Mouse (Mus musculus) lung, embryonic 16.5 days (tissue): ENCODE measurements around the gene Mre11a. TPM values are rescaled to one million over a fixed set of nuclear protein-coding genes. Genes with fewer than 3 reads are reported as not detected.

Experiments used
- ATAC-seq: fragments of 200-750 bp; cut with Nextera tagmentation; 2 replicates; pipeline ENCODE4 v1.8.0; 2017; ENCODE audit warnings: low read depth, mild to moderate bottlenecking, moderate library complexity
- H3K27ac ChIP-seq: fragments of 300-500 bp; sonication (generic); 2 replicates; pipeline ENCODE4 v1.5.1; 2014; ENCODE audit warnings: mild to moderate bottlenecking, control low read depth, low read length
- H3K27me3 ChIP-seq: fragments of 300-500 bp; sonication (generic); 2 replicates; pipeline ENCODE4 v1.6.1; 2014; ENCODE audit warnings: low read depth, low read length, mixed read lengths; ENCODE audit not compliant: control insufficient read depth, insufficient read depth
- H3K36me3 ChIP-seq: fragments of 300-500 bp; sonication (generic); 2 replicates; pipeline ENCODE4 v1.6.1; 2014; ENCODE audit warnings: low read length; ENCODE audit not compliant: control insufficient read depth, insufficient read depth
- H3K4me1 ChIP-seq: fragments of 300-500 bp; sonication (generic); replicated peaks from 2 replicates; pipeline ENCODE4 v1.6.1; 2014; ENCODE audit warnings: low read length, mixed read lengths; ENCODE audit not compliant: control insufficient read depth, insufficient read depth
- H3K4me2 ChIP-seq: fragments of 300-500 bp; sonication (generic); 2 replicates; pipeline ENCODE4 v1.6.1; 2014; ENCODE audit warnings: low read depth, low read length, control low read depth
- H3K4me3 ChIP-seq: fragments of 300-500 bp; sonication (generic); 2 replicates; pipeline ENCODE4 v1.5.1; 2014; ENCODE audit warnings: mild to moderate bottlenecking, low read length, control low read depth
- H3K9ac ChIP-seq: fragments of 300-500 bp; sonication (generic); 2 replicates; pipeline ENCODE4 v1.6.1; 2014; ENCODE audit warnings: low read length, control low read depth
- H3K9me3 ChIP-seq: fragments of 300-500 bp; sonication (generic); 2 replicates; pipeline ENCODE4 v1.6.1; 2016; ENCODE audit warnings: low read length; ENCODE audit not compliant: control insufficient read depth
- WGBS: fragments of 180-500 bp; shearing (Covaris S2); extraction: QIAGEN DNeasy Blood & Tissue Kit; methylation state at CpG from one replicate; pipeline ENCODE4 v1.1.7; 2014; 5-methylcytosine and 5-hydroxymethylcytosine counted together
- polyA plus RNA-seq: library from polyadenylated mRNA; unstranded; fragments of >200 nt; fragmentation: Nextera tagmentation; extraction: Ambion mirVana; gene quantifications from 2 replicates; pipeline ENCODE4 v1.2.1, GENCODE M21; 2015

Mre11a gene
- polyA plus RNA-seq, 1 experiment from 2014 or later = 26.6 TPM

DNA sequence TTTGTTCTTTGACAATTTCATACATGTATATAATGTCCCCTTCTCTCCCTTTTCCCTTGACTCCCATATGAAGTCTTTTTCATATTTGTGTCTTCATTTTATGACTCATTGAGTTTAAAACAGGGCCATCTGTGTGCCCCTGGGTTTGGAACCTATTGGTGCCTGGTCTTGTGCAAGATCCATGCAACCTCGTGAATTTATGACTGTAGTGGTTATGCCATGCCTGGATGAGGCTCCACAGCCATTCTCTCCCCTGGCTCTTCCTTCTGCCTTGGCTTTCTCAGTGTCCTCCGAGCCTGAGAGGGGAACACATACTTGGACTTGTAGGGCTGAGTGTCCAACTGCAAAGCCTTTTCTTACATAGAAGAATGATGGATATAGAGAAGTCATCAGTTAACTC lies 21.3 kb downstream of the Mre11a start:
- Histone ChIP-seq H3K27me3 (no peaks in the 10 kb centered on the region), H3K4me2 (no peak overlapping the region), H3K9ac (no peak overlapping the region), H3K4me3 (no peak overlapping the region), H3K36me3 (peaks cover 34% of the 10 kb centered on the region), H3K27ac (no peak overlapping the region), H3K9me3 (no peaks in the 10 kb centered on the region), H3K4me1 (no peaks in the 10 kb centered on the region)
- ATAC-seq = no peak
- WGBS = 85% methylated on average over 2 of the region's 2 CpGs

DNA sequence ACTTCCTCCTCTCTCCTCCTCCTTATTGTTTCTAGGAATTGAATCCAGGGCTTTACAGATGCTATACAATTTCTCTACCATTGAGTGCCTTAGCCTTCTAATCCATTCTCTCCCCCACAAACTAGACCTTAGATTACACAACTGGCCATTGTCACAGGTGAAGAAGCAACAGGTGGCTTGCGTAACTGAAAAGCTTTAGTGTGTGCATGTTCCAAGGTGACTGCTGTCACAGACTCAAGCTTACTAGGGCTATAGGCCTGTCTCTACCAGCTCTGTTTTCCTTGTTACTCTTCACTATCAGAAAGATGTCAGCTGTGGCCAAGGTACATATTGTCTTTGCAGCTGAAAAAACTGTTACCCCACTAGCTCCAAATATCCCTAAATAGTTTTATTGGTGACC lies 22.3 kb downstream of the Mre11a start:
- H3K27ac ChIP-seq = no peak overlapping the region
- H3K4me1 ChIP-seq = no peaks in the 10 kb centered on the region
- no peak overlapping the region for H3K9ac ChIP-seq
- peaks cover 37% of the 10 kb centered on the region for H3K36me3 ChIP-seq
- no peaks in the 10 kb centered on the region for H3K27me3 ChIP-seq
- ATAC-seq = no peak
- H3K4me3 ChIP-seq = no peak overlapping the region
- no peaks in the 10 kb centered on the region for H3K9me3 ChIP-seq
- H3K4me2 ChIP-seq = no peak overlapping the region
- WGBS = 100% methylated on average over 1 of the region's 1 CpGs

DNA sequence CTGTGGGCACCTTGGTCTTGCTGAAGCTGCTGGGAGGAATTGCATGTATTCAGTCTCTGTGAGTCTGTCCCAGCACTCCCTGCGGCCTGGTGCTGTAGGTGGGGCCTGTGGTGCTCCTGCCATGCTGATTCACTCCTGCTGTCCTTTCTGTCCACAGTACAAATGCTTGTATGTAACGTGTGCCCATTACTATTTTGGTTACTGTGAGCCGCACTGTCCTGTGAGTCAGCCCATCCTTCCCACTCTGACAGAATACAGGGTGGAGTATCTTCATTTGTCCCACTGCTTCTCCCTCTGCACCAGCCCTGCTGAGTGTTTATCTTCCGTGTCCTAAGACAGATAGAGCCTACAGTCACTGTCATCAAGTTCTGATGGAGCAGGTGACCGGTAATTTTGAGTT lies 25.7 kb downstream of the Mre11a start:
- Histone ChIP-seq H3K27ac (no peak overlapping the region), H3K27me3 (no peaks in the 10 kb centered on the region), H3K9me3 (no peaks in the 10 kb centered on the region), H3K36me3 (peaks cover 31% of the 10 kb centered on the region), H3K4me1 (no peaks in the 10 kb centered on the region), H3K4me3 (no peak overlapping the region), H3K9ac (no peak overlapping the region), H3K4me2 (no peak overlapping the region)
- 90% methylated on average over 5 of the region's 5 CpGs for WGBS
- ATAC-seq = no peak

DNA sequence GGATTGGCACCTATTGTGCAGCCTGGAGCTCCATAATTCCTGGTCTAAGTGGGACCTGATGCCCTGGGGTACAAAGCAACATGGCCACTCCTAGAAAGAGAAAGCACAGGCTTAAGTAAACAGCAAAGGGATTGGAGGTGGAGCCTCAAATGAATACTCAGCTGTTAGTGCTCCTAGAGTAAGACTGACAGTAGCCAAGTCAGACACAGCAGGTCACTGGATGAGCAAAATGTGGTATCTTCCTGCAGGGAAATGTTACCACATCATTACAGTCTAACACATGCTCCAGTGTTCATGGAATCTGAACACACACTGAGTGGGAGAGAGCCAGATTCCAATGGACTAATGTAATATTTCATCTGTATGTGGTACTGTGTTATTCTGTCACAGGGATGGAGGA lies 36.9 kb downstream of the Mre11a start:
- Histone ChIP-seq H3K9me3 (no peaks in the 10 kb centered on the region), H3K4me2 (no peak overlapping the region), H3K4me3 (no peak overlapping the region), H3K36me3 (peaks cover 41% of the 10 kb centered on the region), H3K27ac (no peak overlapping the region), H3K27me3 (no peaks in the 10 kb centered on the region), H3K9ac (no peak overlapping the region), H3K4me1 (no peaks in the 10 kb centered on the region)
- no peak for ATAC-seq

DNA sequence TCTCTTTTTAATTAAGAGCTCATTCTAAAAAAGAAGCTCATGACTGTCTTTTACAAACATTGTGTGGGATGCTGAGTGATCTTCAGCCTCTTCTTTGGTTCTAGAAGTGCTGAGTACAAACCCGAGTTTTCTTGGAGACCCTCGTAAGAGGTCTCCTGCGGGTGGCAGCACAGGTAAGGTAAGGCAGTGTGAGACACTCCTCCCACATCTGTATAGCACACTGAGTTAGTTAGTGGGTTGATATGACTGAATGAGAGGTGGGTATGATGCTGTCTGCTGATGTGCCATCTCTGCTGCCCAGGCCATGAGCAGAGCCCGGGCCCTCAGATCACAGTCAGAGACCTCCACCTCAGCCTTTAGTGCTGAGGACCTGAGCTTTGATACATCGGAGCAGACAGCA lies 40.4 kb downstream of the Mre11a start:
- no peak overlapping the region for H3K9ac ChIP-seq
- no peak for ATAC-seq
- peaks cover 18% of the 10 kb centered on the region; the same call in 1 of the 2 replicates for H3K36me3 ChIP-seq
- no peaks in the 10 kb centered on the region for H3K27me3 ChIP-seq
- 87% methylated on average over 5 of the region's 5 CpGs for WGBS
- no peaks in the 10 kb centered on the region for H3K4me1 ChIP-seq
- no peaks in the 10 kb centered on the region for H3K9me3 ChIP-seq
- no peak overlapping the region for H3K4me3 ChIP-seq
- no peak overlapping the region for H3K4me2 ChIP-seq
- no peak overlapping the region for H3K27ac ChIP-seq

DNA sequence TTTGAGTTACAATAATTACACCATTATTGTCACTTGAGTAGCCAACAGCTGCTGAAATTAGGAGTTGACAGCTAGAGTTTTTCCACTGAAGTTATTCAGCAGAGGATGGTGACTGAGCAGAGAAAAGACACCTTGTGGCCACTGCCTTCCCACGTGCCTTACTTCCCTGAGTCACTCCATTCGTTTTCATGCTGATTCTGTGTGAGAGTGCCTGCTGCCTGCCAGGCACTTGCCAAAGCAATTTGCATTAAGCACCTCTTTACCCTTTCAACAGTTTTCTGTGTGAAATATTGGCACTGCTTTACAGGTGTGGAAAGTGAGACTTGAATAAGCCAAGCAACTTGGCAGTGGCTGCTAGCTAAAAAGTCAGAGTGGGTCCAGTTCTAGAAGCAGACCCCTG lies 43.4 kb downstream of the Mre11a start:
- WGBS = 68% methylated on average over 2 of the region's 2 CpGs
- H3K4me3 ChIP-seq = no peak overlapping the region

DNA sequence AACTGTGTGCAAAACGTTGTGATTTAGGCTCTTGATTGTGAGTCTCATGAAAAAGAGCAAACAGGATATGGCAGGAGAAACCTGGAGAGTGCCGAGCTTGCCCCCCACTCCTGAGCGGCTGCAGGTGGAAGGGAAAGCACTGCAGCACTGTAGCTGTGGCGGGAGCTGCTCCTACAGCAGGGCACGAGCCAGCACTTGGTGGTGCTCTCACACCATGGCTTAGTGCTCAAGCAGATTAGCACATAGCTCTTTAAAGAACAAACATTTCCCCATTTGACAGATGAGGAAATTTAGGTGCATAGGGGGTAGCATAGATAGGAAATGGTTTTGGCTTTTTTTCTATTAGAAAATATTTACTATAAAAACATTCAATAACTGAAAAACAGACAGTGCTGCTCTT lies 47.6 kb downstream of the Mre11a start:
- H3K36me3 ChIP-seq = peaks cover 14% of the 10 kb centered on the region
- no peak overlapping the region for H3K9ac ChIP-seq
- 70% methylated on average over 5 of the region's 5 CpGs for WGBS
- no peak overlapping the region for H3K4me3 ChIP-seq
- ATAC-seq = no peak
- no peak overlapping the region for H3K4me2 ChIP-seq
- no peaks in the 10 kb centered on the region for H3K9me3 ChIP-seq
- no peak overlapping the region for H3K27ac ChIP-seq
- no peaks in the 10 kb centered on the region for H3K27me3 ChIP-seq
- no peaks in the 10 kb centered on the region for H3K4me1 ChIP-seq

More for the DNA sequence above, 43.4 kb downstream of the Mre11a start:
- no peak for ATAC-seq
- H3K36me3 ChIP-seq = peaks cover 13% of the 10 kb centered on the region; the same call in 1 of the 2 replicates
- H3K27me3 ChIP-seq = no peaks in the 10 kb centered on the region
- H3K9me3 ChIP-seq = no peaks in the 10 kb centered on the region
- no peaks in the 10 kb centered on the region for H3K4me1 ChIP-seq
- H3K4me2 ChIP-seq = no peak overlapping the region
- no peak overlapping the region for H3K9ac ChIP-seq
- no peak overlapping the region for H3K27ac ChIP-seq

DNA sequence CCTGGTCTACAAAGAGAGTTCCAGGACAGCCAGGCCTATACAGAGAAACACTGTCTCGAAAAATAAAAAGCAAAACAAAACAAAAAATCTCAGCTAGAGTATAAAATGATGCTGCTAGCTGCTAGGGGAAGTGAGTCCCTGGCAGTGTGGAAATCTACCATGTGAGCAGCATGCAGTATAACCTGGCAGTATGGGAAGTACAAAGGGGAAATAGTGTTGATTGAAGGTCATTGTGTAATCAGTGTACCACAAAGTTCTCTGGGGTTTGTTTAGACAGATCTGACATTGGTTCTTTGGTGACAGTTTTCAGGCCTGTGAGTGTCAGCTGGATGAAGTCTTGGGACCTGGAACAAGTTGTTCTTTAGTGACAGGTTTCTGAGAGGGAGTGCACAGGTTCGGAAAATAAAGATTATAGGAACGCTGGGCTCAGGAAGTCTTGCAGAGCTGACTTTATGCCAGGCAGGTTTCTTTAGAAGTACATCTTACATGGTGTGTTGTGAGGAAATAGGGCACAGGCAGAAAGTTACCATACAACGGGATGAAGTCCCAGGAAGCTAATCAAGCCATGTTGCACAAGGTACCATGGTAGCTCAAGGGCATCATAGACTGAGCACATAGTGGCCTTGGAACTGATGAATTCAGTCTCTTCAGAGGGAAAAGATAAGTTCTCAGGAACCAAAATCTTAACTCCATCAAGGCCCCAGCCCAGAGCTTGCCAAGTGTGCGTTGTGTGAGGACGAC lies 51.1 kb downstream of the Mre11a start:
- H3K9ac ChIP-seq = no peak overlapping the region
- H3K9me3 ChIP-seq = no peaks in the 10 kb centered on the region
- WGBS = 87% methylated on average over 6 of the region's 6 CpGs
- no peak overlapping the region for H3K27ac ChIP-seq
- H3K27me3 ChIP-seq = no peaks in the 10 kb centered on the region
- ATAC-seq = no peak
- peaks cover 2% of the 10 kb centered on the region; the same call in 1 of the 2 replicates for H3K4me1 ChIP-seq
- no peak overlapping the region for H3K4me2 ChIP-seq
- H3K36me3 ChIP-seq = peaks cover 14% of the 10 kb centered on the region
- no peak overlapping the region for H3K4me3 ChIP-seq

DNA sequence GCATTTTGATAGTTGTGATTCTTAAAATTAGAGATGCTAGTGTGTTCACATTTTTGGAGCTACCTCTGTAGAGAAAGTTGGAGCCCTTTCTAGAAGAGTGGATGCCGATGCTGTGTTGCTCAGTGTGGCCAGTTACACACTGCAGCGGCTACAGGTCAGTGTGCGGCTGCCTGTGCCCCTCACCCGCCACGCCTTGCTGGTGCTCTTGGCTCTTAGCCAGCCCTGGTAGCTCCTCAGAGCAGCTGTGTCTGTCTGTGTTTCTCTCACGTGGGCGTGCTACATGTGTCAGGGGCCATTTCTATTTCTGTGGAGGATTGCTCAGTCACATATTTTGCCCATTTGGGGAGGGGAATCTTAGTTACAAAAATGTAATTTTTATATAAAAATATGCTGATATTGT lies 55.1 kb downstream of the Mre11a start:
- Histone ChIP-seq H3K9ac (no peak overlapping the region), H3K4me1 (peaks cover 5% of the 10 kb centered on the region; the same call in 1 of the 2 replicates), H3K4me2 (no peak overlapping the region), H3K27ac (no peak overlapping the region), H3K27me3 (no peaks in the 10 kb centered on the region), H3K4me3 (no peak overlapping the region), H3K9me3 (no peaks in the 10 kb centered on the region), H3K36me3 (peaks cover 12% of the 10 kb centered on the region)
- WGBS = 24% methylated on average over 7 of the region's 7 CpGs
- peak; percentile 35; the same call in 1 of the 2 replicates for ATAC-seq
